Mouse (Mus musculus) hindbrain, embryonic 15.5 days (tissue): Measurements from ENCODE around the gene Zfp37. TPM values are rescaled to one million over a fixed set of nuclear protein-coding genes. Genes with fewer than 3 reads are reported as not detected.
"Not testable (repeated sequence)": the region's sequence is repeated elsewhere in the genome, so short reads cannot be mapped to it uniquely, and the experiment has no call there.

Experiments
- ATAC-seq: fragments of 200-750 bp; cut with Nextera tagmentation; 2 replicates; pipeline ENCODE4 v1.8.0; 2017; ENCODE audit warnings: low read depth, moderate number of reproducible peaks, moderate TSS enrichment; ENCODE audit not compliant: low FRiP score
- H3K27ac ChIP-seq: fragments of 300-500 bp; sonication (generic); replicated peaks from 2 replicates; pipeline ENCODE4 v1.5.1; 2015; ENCODE audit warnings: mild to moderate bottlenecking, inconsistent platforms
- H3K27me3 ChIP-seq: fragments of 300-500 bp; sonication (generic); 2 replicates; pipeline ENCODE4 v1.6.1; 2015; ENCODE audit warnings: control low read depth, inconsistent platforms
- H3K36me3 ChIP-seq: fragments of 300-500 bp; sonication (generic); 2 replicates; pipeline ENCODE4 v1.6.1; 2015; ENCODE audit warnings: control low read depth, inconsistent platforms
- H3K4me1 ChIP-seq: fragments of 300-500 bp; sonication (generic); replicated peaks from 2 replicates; pipeline ENCODE4 v1.6.1; 2015; ENCODE audit warnings: control low read depth, inconsistent platforms
- H3K4me2 ChIP-seq: fragments of 300-500 bp; sonication (generic); 2 replicates; pipeline ENCODE4 v1.6.1; 2015; ENCODE audit warnings: moderate library complexity, mild to moderate bottlenecking, inconsistent platforms
- H3K4me3 ChIP-seq: fragments of 300-500 bp; sonication (generic); 2 replicates; pipeline ENCODE4 v1.5.1; 2015; ENCODE audit warnings: mild to moderate bottlenecking, inconsistent platforms
- H3K9ac ChIP-seq: fragments of 300-500 bp; sonication (generic); 2 replicates; pipeline ENCODE4 v1.6.1; 2015; ENCODE audit warnings: inconsistent platforms
- H3K9me3 ChIP-seq: fragments of 300-500 bp; sonication (generic); 2 replicates; pipeline ENCODE4 v1.6.1; 2016; ENCODE audit warnings: control low read depth, inconsistent platforms
- WGBS: fragments of 180-500 bp; shearing (Covaris S2); methylation state at CpG from one replicate; pipeline ENCODE4 v1.1.7; 2015; 5-methylcytosine and 5-hydroxymethylcytosine counted together
- polyA plus RNA-seq: library from polyadenylated mRNA; unstranded; fragments of >200 nt; fragmentation: Nextera tagmentation; extraction: Ambion mirVana; gene quantifications from 2 replicates; pipeline ENCODE4 v1.2.1, GENCODE M21; 2015

Gene Zfp37
- polyA plus RNA-seq, 1 experiment from 2014 or later, result 28.3 TPM

DNA sequence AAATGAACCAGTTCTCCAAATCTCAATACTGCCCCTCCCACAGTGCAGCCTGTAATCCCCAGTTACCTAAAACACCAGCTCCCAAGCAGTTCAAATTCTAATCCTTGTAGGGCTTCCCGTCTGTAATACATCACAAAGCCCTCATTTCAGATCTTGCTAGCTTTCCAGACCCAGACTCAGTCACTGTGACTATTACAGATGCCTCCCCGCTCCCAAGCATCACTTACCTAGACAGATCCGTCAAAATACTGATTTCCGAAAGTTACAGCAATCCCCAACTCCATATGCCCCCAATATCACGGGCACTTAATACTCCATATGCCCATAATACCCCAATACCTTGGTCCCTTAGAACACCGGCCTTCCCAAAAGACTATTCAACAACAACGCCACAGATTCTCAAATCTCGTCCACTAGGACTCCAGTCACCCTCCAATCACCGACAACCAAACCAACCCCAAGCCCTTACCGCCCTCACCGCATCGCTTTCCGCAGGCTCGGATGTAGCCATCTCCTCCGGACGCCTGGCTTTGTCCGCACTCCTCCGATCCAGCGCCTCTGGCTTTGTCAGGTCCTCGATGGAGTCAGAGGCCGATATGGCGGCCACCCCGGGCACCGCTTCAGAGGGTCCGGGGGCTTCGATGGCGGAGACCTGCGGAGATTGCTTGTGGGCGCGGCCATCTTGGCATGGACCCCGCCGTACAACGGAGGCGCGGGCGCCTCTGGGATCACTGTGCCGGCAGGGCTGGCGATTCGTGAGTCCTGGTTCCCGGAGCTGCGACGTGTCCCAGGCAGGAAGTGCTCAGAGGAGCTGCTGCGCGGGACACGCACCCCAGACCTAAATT, 22.8 kb downstream of the Zfp37 start:
- peak; percentile 98 for ATAC-seq

DNA sequence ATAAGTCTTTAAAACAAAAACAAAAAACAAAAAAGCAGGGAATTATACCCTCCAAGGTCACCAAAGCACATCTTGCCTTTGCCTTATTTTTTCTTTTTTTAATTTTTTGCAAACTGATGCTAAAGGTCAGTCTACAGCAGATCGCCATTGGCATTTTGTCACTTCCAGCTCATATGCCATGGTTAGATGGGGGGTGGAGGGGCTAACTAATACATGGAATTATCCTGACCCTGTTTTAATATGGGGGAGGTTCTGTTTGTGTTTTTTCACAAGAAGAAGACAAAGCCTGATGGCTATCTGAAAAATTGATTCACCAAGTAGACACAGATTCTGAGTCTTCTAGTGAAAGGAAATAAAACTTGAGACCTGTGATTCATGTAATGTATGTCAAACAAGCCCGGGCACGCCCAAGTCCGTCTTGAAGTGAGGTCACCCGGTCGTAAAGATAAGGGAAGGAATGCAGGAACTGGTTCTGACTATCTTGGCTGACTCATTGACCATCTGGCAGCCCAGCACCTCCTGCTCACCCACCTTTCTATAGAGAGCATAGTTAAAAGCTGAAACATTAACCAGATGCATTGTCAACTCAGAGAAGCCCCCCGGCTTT, 30.8 kb downstream of the Zfp37 start:
- H3K4me3 ChIP-seq, result no peak overlapping the region
- ATAC-seq, result no peak
- H3K36me3 ChIP-seq, result peaks cover 89% of the 10 kb centered on the region
- H3K9me3 ChIP-seq, result 0 out of 2 replicates have a peak, but pooled peaks cover 13% of the 10 kb centered on the region
- no peak overlapping the region for H3K27ac ChIP-seq
- no peaks in the 10 kb centered on the region for H3K27me3 ChIP-seq
- no peak overlapping the region for H3K9ac ChIP-seq
- H3K4me1 ChIP-seq, result no peaks in the 10 kb centered on the region
- WGBS, result 94% methylated on average over 7 of the region's 7 CpGs
- no peak overlapping the region for H3K4me2 ChIP-seq

More for the DNA sequence above, 22.8 kb downstream of the Zfp37 start:
- H3K4me2 ChIP-seq, result peak overlapping the region; percentile 64
- peaks cover 20% of the 10 kb centered on the region for H3K36me3 ChIP-seq
- H3K27ac ChIP-seq, result peak overlapping the region; percentile 96
- no peaks in the 10 kb centered on the region for H3K27me3 ChIP-seq
- H3K9me3 ChIP-seq, result no peaks in the 10 kb centered on the region
- H3K9ac ChIP-seq, result peak overlapping the region; percentile 81
- H3K4me1 ChIP-seq, result peaks cover 14% of the 10 kb centered on the region
- WGBS, result under 1% methylated on average over 45 of the region's 45 CpGs
- H3K4me3 ChIP-seq, result peak overlapping the region; percentile 67

DNA sequence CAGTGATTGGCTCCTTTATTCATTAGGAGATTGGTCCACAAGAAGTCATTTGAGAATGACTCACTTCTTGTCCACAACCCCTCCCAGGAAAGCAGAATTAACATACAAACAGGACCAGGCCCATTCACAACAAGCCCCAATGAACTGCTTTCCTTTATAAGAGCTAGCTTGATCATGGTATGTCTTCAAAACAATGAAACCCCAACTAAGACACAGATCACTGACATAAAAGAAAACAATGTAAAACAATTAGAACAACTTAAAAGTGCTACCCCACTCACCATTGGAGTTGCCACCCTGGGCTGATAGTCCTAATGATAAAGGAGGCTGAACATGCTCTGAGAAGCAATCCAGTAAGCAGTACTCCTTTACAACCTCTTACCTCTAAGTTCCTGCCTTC, 42.1 kb downstream of the Zfp37 start:
- peaks cover 57% of the 10 kb centered on the region for H3K36me3 ChIP-seq
- no peaks in the 10 kb centered on the region for H3K4me1 ChIP-seq
- peaks cover 41% of the 10 kb centered on the region for H3K9me3 ChIP-seq
- H3K27ac ChIP-seq, result no peak overlapping the region
- H3K27me3 ChIP-seq, result no peaks in the 10 kb centered on the region
- ATAC-seq, result no peak
- H3K4me3 ChIP-seq, result no peak overlapping the region
- no peak overlapping the region for H3K9ac ChIP-seq
- H3K4me2 ChIP-seq, result no peak overlapping the region

DNA sequence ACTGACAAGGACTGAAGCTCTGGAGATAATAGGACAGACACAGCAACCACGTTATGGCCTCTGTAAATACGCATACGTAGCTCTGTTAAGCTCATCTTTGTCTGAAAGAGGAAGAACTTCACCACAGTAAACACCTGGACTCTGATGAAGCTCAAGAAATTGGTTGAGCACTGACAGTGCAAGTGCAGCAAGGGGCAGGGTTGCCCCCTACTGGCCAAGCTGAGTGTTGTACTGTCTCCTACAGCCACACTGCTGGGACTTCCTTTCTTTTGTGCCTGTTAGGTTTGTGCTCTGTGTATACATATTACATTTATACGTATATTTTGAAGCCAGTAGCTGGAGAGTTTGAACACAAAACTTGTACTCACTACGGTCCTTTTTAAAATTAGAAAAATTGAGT, 53.6 kb downstream of the Zfp37 start:
- H3K4me2 ChIP-seq, result no peak overlapping the region
- no peak overlapping the region for H3K4me3 ChIP-seq
- no peak overlapping the region for H3K9ac ChIP-seq
- H3K27ac ChIP-seq, result no peak overlapping the region
- no peaks in the 10 kb centered on the region for H3K4me1 ChIP-seq
- H3K27me3 ChIP-seq, result no peaks in the 10 kb centered on the region
- no peak for ATAC-seq
- H3K36me3 ChIP-seq, result no peaks in the 10 kb centered on the region
- 47% methylated on average over 5 of the region's 5 CpGs for WGBS
- H3K9me3 ChIP-seq, result no peaks in the 10 kb centered on the region

DNA sequence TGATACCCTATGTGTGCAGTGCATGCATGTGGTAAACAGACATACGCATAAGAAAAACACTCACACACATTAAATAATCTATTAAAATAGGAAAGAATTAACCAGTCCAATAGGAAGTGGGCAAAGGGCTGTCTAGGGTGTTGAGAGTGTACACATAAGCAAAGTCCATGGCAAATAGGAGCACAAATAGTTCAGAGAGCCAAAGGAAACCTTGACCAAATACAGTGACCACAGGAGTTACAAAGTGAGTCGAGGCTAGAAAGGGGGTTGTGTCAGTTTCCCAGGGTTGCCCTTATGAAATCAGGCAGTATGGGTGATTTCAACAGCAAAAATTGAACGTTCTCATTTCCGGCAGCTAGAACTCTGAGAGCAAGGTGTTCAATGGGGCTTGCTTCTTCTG, 56.4 kb downstream of the Zfp37 start:
- ATAC-seq, result no peak
- WGBS, result 88% methylated on average over 4 of the region's 4 CpGs
- no peaks in the 10 kb centered on the region for H3K9me3 ChIP-seq

DNA sequence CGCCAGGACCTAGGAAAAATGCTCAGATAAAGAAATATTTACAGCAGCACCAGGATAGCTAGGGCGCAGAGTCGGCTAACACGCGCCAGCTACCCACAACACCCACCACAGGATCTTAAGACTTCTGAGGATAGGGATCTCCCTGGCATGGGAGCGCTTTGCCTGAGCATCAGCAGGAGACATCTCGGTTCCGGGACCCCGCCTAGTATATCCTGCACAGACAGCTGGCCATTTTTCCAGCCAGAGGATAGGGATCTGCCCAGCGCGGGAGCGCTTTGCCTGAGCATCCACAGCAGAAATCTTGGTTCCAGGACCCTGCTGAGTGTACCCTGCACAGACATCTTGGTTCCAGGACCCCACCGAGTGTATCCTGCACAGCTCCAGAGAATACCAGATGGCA, 63.2 kb downstream of the Zfp37 start:
- not testable (repeated sequence) for ATAC-seq, H3K27me3 ChIP-seq, H3K4me1 ChIP-seq, H3K9ac ChIP-seq, H3K9me3 ChIP-seq, H3K27ac ChIP-seq, H3K4me2 ChIP-seq, H3K36me3 ChIP-seq, H3K4me3 ChIP-seq
- WGBS, result 92% methylated on average over 13 of the region's 13 CpGs

More for the DNA sequence above, 56.4 kb downstream of the Zfp37 start:
- Histone ChIP-seq H3K4me1 (no peaks in the 10 kb centered on the region), H3K36me3 (no peaks in the 10 kb centered on the region), H3K27ac (no peak overlapping the region), H3K9ac (no peak overlapping the region), H3K27me3 (no peaks in the 10 kb centered on the region), H3K4me3 (no peak overlapping the region), H3K4me2 (no peak overlapping the region)

DNA sequence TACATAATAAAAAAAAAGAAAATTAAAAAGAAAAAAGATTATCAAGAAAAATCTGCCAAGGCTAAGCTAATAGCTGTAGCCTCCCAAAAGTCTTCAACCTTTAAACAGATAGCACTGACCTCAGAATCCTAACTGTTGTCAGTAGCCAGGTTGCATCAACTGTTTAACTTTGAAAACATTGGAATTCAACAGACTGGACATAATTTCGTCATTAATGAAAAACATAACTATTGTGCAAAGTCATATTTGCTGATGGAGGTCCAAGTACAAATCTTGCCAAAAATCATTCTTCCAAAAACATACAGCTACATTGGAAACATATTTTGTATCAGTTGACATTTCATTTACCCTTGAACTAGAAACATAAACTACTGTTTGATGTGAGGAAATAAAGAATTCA, 72.4 kb downstream of the Zfp37 start:
- Histone ChIP-seq H3K27ac (no peak overlapping the region), H3K9me3 (no peaks in the 10 kb centered on the region), H3K36me3 (no peaks in the 10 kb centered on the region), H3K27me3 (no peaks in the 10 kb centered on the region), H3K4me2 (no peak overlapping the region), H3K4me1 (no peaks in the 10 kb centered on the region), H3K4me3 (no peak overlapping the region), H3K9ac (no peak overlapping the region)
- 77% methylated on average over 1 of the region's 1 CpGs for WGBS
- ATAC-seq, result no peak

DNA sequence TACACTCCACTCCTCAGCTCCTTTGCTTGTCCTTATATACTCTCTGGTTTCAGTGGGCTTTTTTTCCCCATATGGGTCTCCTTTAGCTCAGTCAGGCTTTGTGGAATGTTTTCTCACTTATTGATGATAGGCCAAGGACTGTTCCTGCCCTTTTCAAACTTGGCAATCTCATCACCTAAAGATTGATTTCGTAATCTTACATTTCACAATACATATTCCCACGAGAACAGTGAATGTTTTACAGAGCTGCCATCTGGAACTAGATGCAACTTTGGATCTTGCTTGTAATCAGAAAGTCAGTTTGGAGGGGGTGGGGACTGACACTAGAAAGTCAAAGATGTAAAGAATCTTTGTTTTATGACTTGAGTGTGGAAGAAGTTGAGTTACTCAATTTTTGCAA, 80.0 kb downstream of the Zfp37 start, which contains the start of gene Mup21:
Mup21 (minus strand) TSS at position 53 of the 400 bp plus-strand sequence.
- no peaks in the 10 kb centered on the region for H3K36me3 ChIP-seq
- H3K4me2 ChIP-seq, result no peak within 1 kb of the TSS
- no peak within 1 kb of the TSS for H3K27ac ChIP-seq
- H3K9me3 ChIP-seq, result no peaks in the 10 kb centered on the region
- no peaks in the 10 kb centered on the region for H3K27me3 ChIP-seq
- WGBS, result 83% methylated on average over 2 of the region's 2 CpGs
- ATAC-seq, result no peak
- H3K4me1 ChIP-seq, result no peaks in the 10 kb centered on the region
- no peak within 1 kb of the TSS for H3K9ac ChIP-seq
- H3K4me3 ChIP-seq, result no peak within 1 kb of the TSS

Other genes with a start within 250 kb of the Zfp37 start
- not detected in 2 replicates for gene Mup20, start 176.9 kb downstream of the Zfp37 start, polyA plus RNA-seq
- not detected in 2 replicates for gene Mup3, start 143.7 kb downstream of the Zfp37 start, polyA plus RNA-seq
- not detected in 2 replicates for gene Mup21, start 80.2 kb downstream of the Zfp37 start, polyA plus RNA-seq
- 16.7 and 19.5 TPM in 2 replicates for gene Slc31a2, start 31.5 kb upstream of the Zfp37 start, polyA plus RNA-seq
- gene Fkbp15, start 129.5 kb upstream of the Zfp37 start, polyA plus RNA-seq, result 20.9 and 23.3 TPM in 2 replicates
- 43.1 and 46.2 TPM in 2 replicates for gene Slc31a1, start 129.7 kb upstream of the Zfp37 start, polyA plus RNA-seq
- gene Cdc26, start 177.6 kb upstream of the Zfp37 start, polyA plus RNA-seq, result 74.2 and 81.3 TPM in 2 replicates
- gene Prpf4, start 177.8 kb upstream of the Zfp37 start, polyA plus RNA-seq, result 14.6 and 15.1 TPM in 2 replicates
- 0.27 TPM in 1 of 2 replicates, not detected in the other for gene Rnf183, start 204.2 kb upstream of the Zfp37 start, polyA plus RNA-seq
- gene Wdr31, start 239.8 kb upstream of the Zfp37 start, polyA plus RNA-seq, result 12.9 and 13.2 TPM in 2 replicates
- gene Bspry, start 249.0 kb upstream of the Zfp37 start, polyA plus RNA-seq, result 0.77 and 1.1 TPM in 2 replicates